Mouse (Mus musculus) left cerebral cortex, postnatal 10 days (tissue): ENCODE measurements around the gene Fam207a. TPM values are rescaled to one million over a fixed set of nuclear protein-coding genes. Genes with fewer than 3 reads are reported as not detected.

Source experiments
- DNase-seq, 2 experiments: peaks; one replicate each; pipeline ENCODE4 v3.0.0; 2021 to 2022; ENCODE audit warnings: low spot score in 2 of 2, mixed read lengths in 1 of 2; ENCODE audit errors: extremely low spot score in 1 of 2
- intact Hi-C: fragments of 180-260 bp; cut with DNase I; formaldehyde crosslinking; loops from one replicate; pipeline ENCODE4 v1.15.1; 2025
- total RNA-seq, 2 experiments: library from RNA; stranded (reverse); gene quantifications; 2 replicates each; pipeline ENCODE4 v1.2.3; 2021

Fam207a gene
- total RNA-seq, 2 experiments from 2014 or later = 31.2 to 32.0 TPM

DNA sequence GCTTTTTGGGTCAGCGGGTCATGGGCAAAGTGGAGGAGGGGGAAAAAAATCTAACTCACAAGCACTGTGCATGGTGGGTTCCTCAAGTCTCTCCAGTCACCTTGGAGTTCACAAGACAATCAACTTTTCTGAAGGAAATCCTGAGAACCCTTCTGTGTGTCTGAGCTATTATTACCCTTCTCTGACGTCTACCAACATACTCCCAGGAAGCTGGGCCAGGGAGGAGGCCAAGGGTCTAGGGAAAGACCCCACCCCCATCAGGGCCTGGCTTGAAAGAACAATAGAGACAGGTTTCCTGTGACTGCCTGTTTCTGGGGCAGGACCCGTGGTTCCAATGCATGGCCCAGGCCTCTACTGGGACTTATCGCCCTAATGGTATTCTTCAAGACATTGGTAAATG, 46.9 kb downstream of the Fam207a start:
- DNase-seq = no peak
- intact Hi-C loops = no loop called here

DNA sequence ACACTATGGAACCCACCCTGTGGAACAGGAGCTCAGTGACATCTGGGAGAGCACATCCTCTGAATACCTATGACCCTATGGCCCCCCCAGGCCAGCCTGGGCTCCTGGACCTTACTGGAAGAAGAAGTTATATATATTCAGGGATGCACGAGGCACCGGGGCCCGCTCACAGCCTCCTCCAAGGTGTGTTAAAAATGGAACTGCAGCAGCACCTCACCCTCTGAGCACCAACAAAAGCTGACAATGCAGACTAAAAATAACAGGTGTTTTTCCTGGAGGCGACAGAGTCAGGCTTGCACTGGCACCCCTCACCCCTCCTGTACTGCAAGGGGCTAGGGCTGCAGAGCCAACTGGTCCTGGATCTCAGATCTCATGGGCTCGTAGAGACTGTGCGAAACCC, 48.2 kb downstream of the Fam207a start:
- intact Hi-C loops = no loop called here
- no peak for DNase-seq

DNA sequence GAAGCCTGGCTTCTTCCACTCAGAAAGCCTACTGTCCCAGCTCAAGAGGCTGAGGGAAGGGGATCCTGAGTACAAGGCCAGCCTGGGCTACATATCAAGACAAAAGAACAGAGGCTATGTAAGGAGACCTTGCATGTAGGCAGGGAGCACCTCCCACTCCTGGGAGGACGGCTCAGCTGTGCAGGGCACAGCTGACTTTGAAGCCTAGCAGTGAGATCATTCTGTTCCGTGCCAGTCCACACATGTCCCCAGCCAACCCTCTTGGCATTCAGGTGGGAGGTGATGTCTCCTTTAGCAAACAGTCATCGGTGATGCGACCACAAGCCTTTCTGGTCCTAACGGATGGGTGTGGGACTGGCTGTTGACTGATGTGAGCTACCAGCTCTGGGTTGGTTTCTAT, 49.7 kb downstream of the Fam207a start:
- intact Hi-C loops = no loop called here
- DNase-seq = no peak

DNA sequence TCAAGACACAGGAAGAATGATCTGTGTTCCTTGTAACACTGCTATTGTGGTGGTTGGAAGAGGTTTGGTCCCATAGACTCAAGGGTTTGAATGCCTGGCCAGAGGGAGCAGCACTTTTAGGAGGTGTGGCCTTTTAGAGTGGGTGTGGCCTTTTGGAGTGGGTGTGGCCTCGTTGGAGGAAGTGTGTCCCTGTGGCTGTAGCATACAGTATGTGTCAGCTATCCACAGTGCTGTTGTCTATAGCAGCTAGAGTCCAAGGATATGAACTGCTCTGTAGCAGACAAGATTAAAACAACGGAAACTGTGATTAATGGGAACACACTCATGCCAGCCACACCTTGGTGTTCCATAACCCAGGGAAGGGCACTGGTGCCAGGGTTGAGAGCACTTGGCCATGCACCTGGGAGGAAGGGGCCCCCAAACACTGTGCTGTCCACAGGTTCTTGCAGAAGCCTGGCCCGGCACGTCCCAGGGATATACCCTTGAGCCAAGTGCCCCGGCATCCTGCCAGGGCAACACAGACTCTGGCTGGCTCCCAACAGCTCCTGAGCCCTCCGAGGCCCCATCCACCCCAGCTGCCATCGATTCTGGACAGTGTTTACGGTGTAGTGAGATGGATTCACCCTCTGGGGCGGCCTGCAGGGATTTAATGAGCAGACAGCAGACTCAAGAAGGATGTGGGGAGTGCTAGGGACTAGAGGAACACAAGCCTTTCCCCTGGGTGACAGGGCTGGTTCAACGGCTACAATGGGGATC, 51.2 kb downstream of the Fam207a start:
- intact Hi-C loops = no loop called here
- peak in 1 of 2 experiments; percentile 58 for DNase-seq

DNA sequence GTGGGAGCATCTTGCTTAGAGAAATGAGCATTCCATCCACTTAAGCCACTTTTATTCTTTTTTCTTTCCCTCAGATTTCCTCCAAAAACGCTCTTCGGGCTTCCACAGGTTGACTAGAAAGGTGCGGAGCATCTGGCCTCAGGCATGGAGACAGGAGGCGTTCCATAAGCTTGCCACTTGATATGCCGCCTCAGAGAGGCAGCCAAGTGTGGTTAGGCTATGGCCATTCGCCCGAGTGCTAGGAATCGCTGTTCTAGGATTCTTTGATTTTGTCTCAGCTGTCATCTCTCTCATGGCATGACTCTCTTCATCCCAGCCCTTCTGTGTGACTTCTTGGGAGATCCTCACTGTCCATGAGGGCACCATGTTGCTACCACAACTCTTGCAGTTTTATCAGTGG, 54.4 kb downstream of the Fam207a start:
- DNase-seq = no peak
- intact Hi-C loops = no loop called here

DNA sequence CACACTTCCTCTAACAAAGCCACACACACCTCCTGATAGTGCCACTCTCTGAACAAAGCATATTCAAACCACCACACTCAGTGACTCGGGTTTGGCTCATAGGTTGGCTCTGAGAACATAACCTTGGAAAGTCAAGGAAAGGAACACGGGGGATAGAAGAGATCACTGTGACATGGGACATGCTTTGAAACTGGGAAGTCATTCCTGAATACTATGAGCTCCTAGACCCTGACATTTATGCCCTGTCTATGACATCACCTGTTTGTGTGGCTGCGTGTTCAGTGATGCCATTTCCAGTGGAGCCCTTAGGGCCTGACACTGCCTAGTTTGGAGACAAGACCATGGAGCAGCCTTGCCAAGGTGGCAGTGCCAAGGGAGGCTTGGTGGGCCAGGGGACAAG, 57.9 kb downstream of the Fam207a start:
- intact Hi-C loops = no loop called here
- DNase-seq = no peak

DNA sequence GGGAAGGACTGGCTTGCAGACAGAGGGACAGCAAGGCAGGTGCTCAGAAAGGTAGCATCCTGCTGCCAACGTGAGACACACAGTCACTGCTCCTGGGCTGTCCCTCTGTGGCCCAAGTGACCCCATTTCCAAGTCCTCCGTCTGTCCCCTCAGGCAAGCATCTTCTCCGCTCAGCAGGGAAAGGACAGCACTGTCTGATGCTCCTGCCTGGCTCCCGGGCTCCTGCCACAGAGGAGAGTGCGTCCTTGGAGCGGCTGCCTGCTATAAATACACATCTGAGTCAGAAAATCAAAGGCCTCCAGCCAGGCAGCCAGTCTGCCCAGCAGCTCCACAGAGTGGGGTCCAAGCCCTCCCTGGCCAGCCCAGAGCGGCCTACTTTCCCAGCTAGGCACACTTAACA, 59.1 kb downstream of the Fam207a start:
- intact Hi-C loops = no loop called here
- no peak for DNase-seq

DNA sequence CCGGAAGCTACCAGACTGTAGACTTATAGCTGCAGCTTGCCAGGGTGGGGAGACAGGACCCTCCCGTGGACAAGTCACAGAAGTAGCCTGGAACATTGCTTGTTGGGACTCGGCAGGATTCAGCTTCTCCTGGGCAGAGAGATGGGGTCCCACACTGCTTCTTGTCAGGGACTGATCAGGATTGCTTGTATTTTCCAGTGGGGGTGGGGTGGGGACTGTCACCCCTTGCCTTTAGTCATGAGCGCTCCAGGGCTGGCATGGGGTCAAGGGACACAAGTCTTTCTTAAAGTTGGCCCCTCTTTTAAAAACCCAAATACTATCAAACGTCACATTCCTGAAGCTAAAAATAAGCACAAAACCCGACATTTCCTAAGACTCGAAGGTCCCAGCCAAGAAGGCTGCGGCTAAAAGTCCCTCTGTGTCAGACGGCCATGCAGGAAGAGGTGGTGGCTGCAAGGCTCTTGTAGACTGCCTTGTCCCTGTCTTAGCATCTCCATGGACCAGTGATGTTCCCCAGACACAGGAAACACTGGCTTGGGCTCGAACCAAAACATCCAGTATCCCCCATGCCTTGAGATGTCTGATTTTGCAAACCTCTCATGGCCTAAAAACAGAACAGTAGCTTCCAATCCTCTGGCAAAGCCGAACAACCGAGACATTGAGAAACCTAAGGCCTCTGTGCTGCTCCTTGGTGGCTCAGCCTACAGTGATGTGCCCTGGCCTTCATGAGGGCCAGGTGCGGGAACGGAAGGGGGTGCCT, 60.2 kb downstream of the Fam207a start:
- intact Hi-C loops = no loop called here
- no peak for DNase-seq

DNA sequence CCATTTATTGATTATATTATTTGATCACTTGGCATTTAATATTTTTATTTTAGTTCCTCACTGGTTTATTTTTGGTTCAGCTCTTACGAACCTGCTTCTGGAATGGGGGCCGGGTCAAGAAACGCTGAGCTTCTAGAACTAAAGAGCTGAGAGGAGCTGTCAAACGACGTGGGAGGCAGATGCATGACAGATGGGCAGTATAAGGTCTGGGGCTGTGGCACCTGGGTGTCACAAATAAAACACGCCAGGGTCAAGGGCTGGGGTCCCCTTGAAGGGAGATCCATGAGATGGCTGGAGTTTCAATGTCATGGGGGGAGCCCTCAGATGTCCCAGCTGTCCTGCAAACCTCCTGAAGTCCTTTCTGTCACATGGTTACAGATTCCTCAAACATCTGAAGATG, 60.8 kb downstream of the Fam207a start:
- intact Hi-C loops = no loop called here
- no peak for DNase-seq

DNA sequence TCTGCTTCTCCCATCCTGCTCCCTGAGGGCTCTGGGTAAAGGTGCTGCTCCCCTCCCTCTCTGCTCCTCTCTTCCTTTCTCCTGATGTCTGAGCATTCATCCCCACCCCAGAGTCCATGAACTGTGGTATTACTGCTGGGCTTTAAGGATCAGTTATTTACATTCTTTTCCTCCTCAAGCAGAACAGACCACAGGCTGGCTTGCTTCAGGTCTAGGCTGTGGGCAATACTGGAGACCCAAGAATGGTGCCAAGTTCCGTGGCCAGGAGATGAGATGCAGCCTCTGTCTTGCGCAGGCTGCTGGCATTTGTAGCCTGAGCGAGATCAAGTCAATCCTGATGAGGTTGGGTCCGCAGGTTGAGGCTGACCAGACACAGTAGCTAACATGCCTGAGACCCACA, 63.8 kb downstream of the Fam207a start:
- DNase-seq = no peak

DNA sequence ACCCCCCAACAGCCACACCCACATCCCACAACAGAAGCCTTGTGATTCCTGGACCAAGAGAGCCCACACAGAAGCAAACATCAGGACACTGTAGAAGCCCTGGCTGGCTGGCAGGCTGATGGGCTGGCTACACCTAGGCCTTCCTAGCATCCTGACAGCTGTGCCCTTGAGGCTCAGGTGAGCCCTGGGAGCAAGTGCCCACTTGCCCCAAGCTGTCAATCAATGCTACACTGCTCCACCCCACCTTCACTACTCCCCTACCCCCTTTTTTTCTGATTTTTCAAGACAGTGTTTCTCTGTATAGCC, 65.5 kb downstream of the Fam207a start:
- no peak for DNase-seq
- intact Hi-C loops = no loop called here

More for the DNA sequence above, 63.8 kb downstream of the Fam207a start:
- intact Hi-C loops = no loop called here

DNA sequence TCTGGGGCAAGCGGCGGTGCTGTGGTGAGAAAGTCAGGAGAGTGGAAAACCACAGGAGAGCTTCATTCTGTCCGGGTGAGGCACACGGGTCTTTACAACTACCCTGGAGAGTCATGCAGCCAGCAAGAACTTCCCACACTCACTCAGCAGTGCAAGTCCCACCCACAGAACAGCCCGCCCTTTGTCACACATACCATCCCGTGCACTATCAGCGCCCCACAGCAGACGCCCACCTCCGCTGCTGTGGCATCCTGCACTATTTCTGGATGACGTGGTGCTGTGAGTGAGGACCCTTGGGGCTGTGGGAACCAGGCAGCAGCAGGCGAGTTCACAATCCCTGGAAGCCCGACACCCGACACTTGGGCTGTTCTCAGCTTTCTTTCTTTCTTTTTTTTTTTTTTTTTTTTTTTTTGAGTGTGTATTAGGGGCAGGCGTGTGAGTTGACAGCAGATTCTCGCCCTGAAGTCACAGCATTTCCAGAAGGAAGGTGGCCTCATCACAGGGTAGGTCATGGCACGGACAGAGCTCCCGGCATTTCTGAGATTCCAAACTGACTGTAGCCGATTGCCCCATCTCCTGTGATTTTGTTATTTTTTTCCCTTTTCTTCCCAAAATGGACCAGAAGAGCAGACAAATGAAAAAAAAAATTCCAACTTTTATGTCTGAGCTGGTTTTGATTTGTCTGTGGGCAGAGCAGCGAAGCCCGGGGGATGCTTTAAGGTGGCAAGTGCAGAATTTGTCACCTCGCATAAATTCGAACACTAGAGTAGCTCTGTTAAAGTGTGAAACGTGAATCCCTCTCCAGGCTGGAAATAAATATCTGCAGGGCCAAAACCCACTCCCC, 66.0 kb downstream of the Fam207a start:
- intact Hi-C loops = no loop called here
- DNase-seq = no peak

DNA sequence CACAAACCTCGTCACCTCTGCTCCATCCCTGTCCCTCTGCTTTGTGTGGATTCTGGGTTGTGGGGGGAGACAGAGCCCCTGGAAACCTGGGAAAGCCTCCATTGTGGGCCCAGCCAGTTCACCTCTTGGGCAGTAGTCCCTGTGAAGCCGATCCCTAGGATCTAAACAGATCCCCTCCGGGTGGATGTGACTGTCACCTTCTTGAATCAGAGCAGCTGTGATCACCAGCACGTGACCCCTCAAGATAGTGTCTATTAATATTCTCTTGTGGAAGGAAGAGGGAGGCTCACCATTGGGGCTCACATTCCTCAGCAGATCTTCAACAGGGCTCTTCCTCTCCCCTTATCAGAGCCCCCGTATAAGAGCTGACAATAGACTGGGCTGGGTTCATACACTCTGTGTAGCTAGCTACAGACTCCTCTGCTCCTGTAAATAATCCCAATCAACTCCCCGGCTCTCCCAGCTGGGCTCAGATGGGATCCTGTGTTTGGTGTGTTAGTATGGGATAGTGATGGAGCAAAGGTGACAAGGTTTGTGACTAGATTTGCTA, 66.8 kb downstream of the Fam207a start:
- intact Hi-C loops = no loop called here
- DNase-seq = no peak

DNA sequence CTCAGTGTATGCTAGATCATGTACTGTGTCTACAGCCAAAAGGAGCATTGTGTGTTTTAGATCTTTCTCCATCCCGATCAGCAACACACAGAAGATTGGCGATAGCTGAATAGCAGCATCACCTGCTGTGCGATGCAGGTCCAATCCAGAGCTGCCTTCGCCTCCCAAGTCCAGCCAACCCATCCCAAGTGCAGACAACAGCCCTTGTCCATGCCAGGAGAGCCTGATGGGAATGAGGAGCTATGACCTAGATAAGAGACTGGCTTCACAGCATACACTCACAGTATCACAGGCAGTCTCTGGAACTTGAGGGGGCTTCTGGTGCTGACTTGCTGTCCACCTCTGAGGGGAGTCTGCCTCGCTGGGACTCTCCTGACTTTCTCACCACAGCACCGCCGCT, 67.4 kb downstream of the Fam207a start:
- intact Hi-C loops = no loop called here
- DNase-seq = no peak

DNA sequence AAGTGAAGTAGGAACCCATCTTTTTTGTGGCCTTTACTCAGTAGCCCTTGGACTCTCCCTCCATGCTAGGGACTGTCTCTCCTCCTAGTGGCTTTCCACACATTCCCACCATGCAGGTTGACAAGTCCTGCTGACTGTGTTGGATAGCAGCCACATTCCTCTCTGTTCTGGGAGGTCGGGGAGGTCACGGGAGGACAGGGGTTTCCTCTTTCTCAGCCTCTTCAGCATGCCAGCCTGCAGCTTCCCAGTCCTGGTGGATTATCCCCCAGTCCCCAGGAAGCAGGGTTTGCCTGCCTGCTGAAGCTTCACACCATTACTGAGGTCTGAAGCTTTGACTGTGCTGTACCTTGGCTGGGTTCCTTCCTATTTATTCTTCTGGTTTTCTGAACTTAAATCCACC, 67.8 kb downstream of the Fam207a start:
- intact Hi-C loops = no loop called here

DNA sequence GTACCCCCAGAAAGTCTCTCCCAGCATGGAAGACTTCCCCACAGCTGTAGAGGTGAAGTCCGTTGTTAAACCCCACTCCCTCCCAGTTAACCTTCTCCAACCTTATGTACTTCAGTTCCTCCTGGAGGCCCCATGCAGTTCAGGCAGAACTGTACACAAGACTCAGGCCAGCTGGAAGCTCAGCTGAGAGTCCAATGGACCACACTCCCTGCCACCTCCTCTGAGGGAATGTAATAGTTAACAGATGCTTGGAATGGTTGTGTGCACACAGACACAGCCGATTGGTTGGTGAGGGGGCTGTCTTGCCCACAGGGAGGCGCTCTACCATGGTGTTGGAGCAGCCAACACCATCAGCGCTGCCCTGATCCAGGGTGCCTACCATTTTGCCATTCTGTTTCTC, 73.3 kb downstream of the Fam207a start:
- intact Hi-C loops = no loop called here
- DNase-seq = no peak

More for the DNA sequence above, 67.8 kb downstream of the Fam207a start:
- DNase-seq = no peak

DNA sequence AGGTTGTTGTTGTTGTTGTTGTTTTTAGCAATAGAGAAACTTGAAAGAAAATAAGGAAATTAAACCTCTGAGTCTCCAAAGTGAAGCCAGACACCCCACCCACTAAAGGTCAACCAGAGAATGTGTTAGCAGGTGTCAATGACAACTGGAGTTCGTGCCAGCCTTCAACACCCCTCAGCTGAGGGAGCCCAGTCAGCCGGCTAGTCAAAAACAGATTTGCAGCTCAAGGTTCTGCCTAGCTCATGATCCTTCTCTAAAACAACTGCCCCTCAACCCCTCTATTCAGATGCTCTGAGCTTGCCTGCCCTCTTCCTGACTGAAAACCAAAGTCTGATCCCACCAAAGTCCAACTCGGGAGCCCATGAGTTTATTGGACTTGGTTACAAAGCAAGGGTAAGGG, 73.8 kb downstream of the Fam207a start:
- intact Hi-C loops = no loop called here

DNA sequence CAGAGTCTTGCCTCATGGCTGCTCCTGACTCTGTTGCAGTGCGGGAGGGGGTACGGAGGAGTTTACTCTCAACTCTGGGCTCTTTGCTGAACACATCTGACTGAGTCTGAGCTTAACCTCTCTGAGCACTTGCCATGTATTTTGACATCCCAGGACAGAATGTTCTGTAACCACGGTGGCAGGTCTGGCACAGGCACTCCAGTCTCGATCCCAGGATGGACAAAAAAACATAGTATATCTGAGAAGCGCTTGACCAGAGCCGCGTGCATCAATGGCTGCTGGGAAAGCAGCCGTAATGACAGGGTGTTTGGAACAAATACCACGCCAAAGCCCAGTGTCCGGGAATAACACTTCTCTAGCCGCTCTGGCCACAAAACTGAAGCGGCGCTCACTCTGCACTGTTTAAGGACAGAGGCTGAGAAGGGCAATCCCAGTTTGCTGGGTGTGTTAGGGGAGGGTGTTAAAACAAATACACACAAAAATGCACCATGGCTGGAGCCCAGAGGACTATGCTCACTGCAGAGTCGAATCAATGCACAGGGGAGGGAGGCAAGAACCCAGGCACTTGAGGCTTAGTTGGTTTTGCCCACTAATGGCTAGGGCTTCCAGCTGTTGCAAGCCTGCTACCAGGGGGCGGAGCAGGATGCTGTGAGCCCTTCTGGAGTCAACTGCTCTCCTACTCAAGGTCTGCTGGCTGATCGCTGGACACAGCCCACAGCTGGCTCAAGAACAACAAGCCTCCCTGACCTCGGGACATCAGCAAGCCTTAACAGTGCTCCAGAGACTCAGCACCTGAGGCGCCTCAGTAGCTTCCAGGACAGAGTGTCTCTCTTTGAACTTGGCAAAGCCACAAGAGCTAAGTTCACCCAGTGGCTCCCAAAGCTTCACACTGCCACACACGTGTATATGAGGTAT, 74.5 kb downstream of the Fam207a start:
- intact Hi-C loops = no loop called here
- DNase-seq = no peak

More for the DNA sequence above, 73.8 kb downstream of the Fam207a start:
- DNase-seq = no peak

DNA sequence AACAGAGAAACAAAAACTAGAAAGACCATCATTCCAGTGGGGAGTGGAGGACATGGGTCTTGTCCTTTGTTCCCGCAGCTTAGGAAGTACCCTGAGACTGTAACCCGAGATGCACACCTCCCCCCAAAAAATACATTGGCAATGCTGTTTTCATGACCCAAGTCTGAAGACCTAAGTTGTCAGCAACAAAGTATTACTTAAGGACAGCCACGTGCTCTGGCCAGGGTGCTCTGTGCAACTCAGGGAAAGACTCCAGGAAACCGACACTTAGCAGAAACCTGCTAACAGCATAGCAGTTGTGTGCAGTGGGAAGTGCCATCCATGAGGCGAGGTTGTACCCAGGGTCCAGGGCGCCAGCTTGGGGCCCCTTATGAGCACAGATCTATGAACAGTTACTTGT, 75.3 kb downstream of the Fam207a start:
- intact Hi-C loops = no loop called here
- no peak for DNase-seq
